Mouse (Mus musculus) cerebellum, postnatal 36 days (tissue): ENCODE data around the gene Rpl29.
A peak's percentile ranks its signal among the peaks of the same experiment; 100 is the strongest.

ENCODE experiments used
- DNase-seq, 2 experiments: peaks; one replicate each; pipeline ENCODE4 v3.0.0; 2021 to 2022; ENCODE audit warnings: mixed read lengths in 2 of 2

Gene Rpl29

GRCm38 (mm10) chr9:106473081-106473752, 44.0 kb downstream of the Rpl29 start:
- peak; percentile 3 to 12 for DNase-seq

GRCm38 (mm10) chr9:106473753-106474105, 44.5 kb downstream of the Rpl29 start:
- DNase-seq: peak in 1 of 2 experiments; percentile 20

- peak; percentile 72 to 82 for DNase-seq
These were observed 45.2 kb downstream of the Rpl29 start for GRCm38 (mm10) chr9:106474456-106474855.

- peak in 1 of 2 experiments; percentile 9 for DNase-seq
These were observed 45.8 kb downstream of the Rpl29 start for GRCm38 (mm10) chr9:106475046-106475445.

- peak in 1 of 2 experiments; percentile 11 for DNase-seq
These were observed 46.4 kb downstream of the Rpl29 start, which contains the start of gene Rrp9 for GRCm38 (mm10) chr9:106475663-106476001. Rrp9 (plus strand) TSS chr9:106475963.

- no peak for DNase-seq
These were observed 47.0 kb downstream of the Rpl29 start for GRCm38 (mm10) chr9:106476002-106476923.

GRCm38 (mm10) chr9:106476924-106477484, 47.8 kb downstream of the Rpl29 start, which contains the start of gene Parp3:
Parp3 (minus strand) TSS chr9:106476949.
- peak; percentile 97 to 99 for DNase-seq

- no peak for DNase-seq
These were observed 48.4 kb downstream of the Rpl29 start for GRCm38 (mm10) chr9:106477649-106478048.

GRCm38 (mm10) chr9:106478101-106478500, 48.8 kb downstream of the Rpl29 start:
- no peak for DNase-seq

GRCm38 (mm10) chr9:106480541-106480940, 51.3 kb downstream of the Rpl29 start:
- DNase-seq: no peak

GRCm38 (mm10) chr9:106481075-106481474, 51.8 kb downstream of the Rpl29 start:
- DNase-seq: no peak
